Mouse (Mus musculus) c-Kit-positive CD71-positive TER-119-positive erythroid progenitor cells, embryonic 14.5 days (primary cell): ENCODE data around the gene Edn1.

Experiments
- DNase-seq: peaks from one replicate; pipeline ENCODE4 v3.0.0-alpha.2; 2013; ENCODE audit warnings: low spot score

The Edn1 gene

GRCm38 (mm10) chr13:42301161-42301721, at the start of gene Edn1:
Gene Edn1 (plus strand): TSS chr13:42301476.
- peak; percentile 5 for DNase-seq

DNA sequence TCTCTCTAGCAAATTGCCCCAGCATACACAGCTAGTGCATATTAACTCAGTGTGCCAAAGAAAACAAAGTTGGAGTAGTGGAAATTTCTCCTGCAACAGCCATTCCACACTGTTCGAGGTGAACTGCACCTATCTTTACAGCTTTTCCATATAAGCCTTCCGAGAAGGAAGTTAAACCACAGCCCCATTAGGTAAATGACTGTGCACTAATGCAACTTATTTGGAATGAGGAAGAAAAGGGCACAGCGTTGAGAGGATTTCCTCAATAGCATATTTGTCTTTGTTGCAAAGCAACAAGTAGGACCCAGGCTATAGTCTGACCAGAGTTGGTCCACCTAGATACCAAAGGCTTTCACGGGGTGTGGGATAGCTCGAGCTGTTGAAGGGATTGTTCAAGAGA, 47.5 kb upstream of the Edn1 start:
- DNase-seq: no peak

DNA sequence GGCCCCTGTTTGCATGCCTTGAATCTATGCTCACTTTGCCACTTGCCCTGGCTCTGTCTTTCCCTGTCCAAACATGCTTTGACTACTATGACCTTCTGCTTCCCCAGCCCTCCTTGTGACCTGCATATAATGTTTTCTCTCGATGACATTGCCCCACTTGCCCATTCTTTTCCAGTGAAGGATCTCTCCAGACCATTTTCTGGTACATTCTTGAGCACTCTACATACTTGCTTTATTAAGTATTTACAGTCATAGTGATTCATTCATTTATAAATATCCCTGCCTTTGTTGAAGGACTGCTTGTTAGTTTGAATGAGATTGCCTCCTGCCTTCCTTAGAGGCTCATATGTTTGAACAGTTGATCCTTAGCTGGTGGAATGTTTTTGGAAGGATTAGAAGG, 46.2 kb upstream of the Edn1 start:
- no peak for DNase-seq

DNA sequence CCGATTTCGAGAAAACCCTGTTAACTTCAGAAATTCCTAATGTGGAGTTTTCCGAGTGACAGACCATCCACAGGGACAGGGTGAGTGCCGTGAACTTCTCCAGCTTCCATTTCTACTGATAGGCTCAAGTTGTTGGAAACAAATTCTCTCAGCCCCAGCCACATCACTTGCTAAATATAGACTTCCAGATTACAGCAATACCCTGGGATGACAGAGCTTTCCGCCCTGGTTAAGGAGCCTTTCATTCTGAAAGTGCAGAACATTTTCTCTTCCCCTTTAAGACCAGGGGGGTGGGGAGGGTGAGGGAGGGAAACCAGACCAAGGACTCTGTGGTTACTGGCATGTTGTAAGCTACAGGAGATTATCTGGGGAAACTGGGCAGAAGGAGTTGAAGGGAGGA, 42.9 kb upstream of the Edn1 start:
- peak; percentile 3 for DNase-seq

GRCm38 (mm10) chr13:42260667-42261066, 40.6 kb upstream of the Edn1 start:
- no peak for DNase-seq

- no peak for DNase-seq
Observed at GRCm38 (mm10) chr13:42270051-42270450, 31.2 kb upstream of the Edn1 start.

GRCm38 (mm10) chr13:42276774-42277454, 24.4 kb upstream of the Edn1 start:
- no peak for DNase-seq

- DNase-seq: no peak
Observed at GRCm38 (mm10) chr13:42277751-42278150, 23.5 kb upstream of the Edn1 start.

GRCm38 (mm10) chr13:42285896-42286295, 15.4 kb upstream of the Edn1 start:
- no peak for DNase-seq

DNA sequence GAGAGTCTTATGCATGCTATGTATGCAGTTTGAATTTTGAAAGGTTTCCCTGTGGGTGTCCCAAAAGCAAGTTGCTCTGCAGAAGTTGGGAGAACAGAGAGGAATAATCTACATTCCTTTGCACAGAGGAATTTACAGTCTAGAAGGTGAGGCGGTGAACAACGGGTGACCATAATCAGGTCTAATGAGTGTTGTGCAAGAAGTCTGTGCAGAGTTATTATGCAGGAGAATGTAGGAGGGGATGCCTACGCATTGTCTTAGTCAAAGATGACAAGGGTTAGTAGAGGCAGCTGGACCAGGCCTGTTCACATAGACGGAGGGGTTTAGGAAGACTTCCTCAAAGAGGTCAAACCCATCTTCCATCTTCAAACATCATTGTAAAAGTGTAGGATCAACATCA, 14.5 kb upstream of the Edn1 start:
- no peak for DNase-seq

DNA sequence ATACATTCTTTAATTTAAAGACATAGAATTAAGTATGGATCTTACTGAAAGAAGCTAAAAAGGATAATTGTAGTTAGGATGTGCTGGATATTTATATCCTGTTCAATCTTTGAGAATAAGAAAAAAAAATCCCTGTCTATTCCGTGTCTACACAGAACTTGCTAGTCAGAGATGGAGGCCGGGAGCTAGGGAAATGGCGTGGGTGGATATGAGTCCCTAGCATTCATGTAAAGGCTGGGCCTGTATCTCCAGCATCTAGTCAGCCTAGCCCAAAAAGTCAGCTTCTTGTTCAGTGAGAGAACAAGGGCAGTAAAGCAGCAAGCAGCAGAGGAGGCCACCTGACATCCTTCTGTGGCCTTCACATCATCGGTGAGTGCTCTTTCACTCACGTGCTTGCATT, 8.7 kb upstream of the Edn1 start:
- no peak for DNase-seq

DNA sequence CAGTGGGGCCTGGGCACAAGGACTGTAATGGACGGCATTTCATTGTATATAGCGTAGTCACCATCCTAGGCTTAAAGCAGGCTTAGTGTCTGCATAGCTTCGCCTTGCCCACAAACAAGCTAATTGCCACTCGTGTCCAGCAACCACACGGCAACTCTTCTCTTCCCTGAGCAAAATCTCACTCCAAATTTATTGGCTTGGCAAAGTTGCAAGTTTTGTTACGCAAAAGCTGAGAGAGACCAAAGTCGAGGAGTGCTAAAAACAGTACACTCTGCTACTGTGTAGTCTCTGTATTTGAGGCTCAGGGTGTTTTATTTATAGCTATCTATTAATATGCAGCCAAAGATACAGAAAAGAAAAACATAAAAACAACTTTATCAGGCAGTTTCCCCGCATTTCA, 3.0 kb upstream of the Edn1 start:
- no peak for DNase-seq

DNA sequence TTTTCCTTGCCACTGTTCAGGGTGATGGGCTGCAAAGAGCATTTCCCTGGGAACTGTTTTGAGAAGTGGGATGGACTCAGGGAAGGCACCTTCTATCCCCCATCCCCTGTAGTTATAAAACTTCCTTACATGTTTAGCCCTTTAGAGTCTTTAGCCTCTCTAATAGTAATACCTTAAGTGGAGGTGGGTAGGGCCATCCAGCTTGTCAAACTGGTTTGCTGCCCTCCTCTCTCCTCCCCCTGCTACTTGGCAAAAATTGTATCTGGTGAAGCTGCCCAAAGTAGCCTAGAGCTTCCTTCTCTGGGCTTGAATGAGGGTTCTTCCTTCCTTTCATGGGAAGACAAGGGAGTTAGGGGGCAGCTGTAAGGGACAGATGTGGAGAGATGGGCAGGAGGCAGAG, 2.5 kb upstream of the Edn1 start:
- no peak for DNase-seq

GRCm38 (mm10) chr13:42300567-42300966, 709 bp upstream of the Edn1 start:
- peak; percentile 45 for DNase-seq

GRCm38 (mm10) chr13:42301961-42302861, 935 bp downstream of the Edn1 start:
- no peak for DNase-seq

DNA sequence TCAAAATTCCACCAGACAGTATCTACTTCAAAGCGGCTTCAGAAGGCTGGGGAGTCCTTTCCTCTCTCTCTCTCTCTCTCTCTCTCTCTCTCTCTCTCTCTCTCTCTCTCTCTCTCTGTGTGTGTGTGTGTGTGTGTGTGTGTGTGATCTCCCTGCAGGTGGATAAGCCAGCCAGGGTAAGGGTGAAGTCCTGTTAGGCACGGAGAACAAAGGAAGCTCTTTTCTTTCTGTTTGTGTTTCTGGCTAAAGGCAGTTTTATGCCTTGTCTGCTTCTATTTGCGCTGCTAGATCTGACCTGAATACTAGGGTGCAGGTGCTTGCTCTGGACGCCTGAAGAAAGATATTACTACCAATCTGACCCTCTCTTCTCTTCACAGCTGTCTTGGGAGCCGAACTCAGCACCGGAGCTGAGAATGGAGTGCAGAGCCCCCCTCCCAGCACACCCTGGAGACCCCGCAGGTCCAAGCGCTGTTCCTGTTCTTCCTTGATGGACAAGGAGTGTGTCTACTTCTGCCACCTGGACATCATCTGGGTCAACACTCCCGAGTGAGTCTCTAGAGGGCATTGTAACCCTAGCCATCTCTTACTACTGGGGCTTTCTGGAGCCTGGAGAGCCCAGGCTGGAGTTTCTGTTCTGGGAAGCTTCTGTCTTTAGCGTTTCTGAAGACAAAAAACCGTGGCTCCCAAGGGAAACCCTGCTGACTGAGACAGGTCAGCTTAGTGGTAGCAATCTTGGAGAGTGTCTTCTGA, 2.1 kb downstream of the Edn1 start:
- no peak for DNase-seq

DNA sequence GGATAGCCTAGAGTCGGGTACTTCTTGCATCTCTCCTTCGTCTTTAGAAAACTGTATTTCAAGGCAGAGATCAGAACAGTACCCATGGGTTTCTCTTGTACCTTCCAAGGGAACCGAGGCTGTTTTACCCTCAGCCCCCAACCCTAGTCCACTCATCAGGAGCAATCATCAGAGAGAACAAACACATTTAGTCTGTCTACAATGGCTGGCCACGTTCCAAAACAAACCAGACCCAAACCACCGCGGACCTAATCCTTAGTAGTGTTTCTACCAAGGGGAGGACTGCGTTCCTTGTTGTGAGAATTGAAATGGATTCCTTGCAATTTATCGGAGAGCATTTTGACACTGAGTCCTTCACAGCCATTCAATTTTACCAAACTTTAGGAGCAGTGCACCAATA, 2.9 kb downstream of the Edn1 start:
- no peak for DNase-seq

DNA sequence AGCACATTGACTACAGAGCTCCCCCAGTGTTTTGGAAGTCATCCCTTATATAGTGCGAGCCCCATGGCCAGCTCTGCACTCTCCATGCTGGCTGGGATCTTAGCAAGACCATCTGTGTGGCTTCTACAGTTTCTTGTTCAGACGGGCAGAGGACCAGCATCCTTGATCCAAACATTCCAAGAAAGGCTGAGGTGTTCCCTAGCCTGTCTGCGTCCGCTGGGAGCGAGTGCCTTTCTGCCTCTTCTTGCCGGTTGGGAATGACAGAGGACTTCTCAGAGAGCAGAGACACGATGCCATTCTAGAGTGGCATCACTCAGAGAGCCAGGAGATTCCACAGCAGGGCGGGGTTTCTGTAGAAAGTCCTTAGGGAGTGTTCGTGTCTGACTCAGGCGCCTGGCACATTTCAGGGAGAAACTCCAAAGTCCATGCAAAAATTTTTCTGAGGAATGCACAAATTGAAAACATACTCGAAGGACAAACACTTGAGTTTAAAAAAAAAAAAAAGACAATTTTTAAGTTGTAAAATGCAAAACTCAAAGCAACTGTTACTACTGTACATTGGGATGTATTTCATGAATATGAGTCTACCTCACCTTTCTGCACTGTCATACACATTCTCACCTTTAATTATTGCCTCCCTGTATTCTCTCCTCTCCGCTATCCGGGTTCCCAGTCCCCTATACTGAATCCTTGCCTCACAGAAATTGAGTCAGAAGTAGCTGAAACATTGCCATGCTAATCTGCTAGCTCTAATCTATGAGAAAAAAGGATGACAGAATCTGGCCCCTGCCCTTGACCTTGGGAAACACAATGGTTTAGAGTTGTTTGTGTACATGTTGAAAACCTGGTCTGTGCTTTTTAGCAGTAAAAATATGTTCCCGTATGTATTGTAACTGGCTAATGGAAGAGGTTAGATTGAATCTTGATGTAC, 5.9 kb downstream of the Edn1 start:
- no peak for DNase-seq

DNA sequence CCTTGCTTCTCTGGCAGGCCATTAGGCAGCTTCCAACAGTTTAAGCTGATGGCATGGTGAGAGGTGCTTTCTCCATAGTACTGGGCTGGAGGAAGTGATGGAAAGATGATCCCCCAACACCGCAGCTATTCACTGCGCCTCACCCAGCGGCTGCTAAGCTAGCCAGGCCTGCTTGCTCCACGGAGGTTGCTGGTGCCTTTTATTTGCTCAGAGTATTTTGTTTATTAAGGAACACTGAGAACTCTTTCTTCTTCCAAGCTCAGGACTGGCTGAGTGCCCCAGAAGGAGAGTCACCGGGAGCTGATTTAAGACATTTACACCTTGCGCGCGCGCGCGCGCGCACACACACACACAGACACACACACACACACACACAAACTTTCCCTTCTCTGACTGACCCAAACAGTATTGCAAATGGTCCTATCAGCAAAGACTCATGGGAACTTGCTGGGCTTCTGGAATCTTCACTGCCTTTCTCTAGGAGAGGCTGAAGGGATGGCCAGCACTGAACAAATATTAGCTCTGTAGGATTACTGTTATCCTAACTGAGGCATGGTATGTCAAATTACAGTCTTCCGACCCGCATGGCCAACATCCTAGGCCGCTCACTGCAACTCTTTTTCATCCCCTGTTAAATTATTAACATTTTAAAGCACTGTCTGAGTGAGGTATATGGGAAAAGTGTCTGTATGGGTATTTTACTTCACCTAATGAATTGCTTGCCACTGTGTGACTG, 7.3 kb downstream of the Edn1 start:
- DNase-seq: no peak

- DNase-seq: no peak
Observed at GRCm38 (mm10) chr13:42309804-42310203, 8.5 kb downstream of the Edn1 start.

GRCm38 (mm10) chr13:42315628-42316027, 14.4 kb downstream of the Edn1 start:
- DNase-seq: no peak
